Mouse (Mus musculus) lung, adult 2 months (tissue): Measurements from ENCODE around the gene Thsd4.

Source experiments
- CTCF ChIP-seq: fragments of 200-500 bp; IDR thresholded peaks from 2 replicates; pipeline ENCODE4 v1.5.1; 2011; ENCODE audit warnings: mild to moderate bottlenecking, low read length, control low read depth; ENCODE audit not compliant: insufficient read depth
- POLR2A ChIP-seq: fragments of 200-500 bp; IDR thresholded peaks from 2 replicates; pipeline ENCODE4 v1.6.1; 2011; ENCODE audit warnings: low read depth, mild to moderate bottlenecking, control low read depth, low read length, borderline replicate concordance; ENCODE audit errors: extremely low read depth

- TF ChIP-seq CTCF (no peak), POLR2A (no peak)
These were observed 329.5 kb downstream of the Thsd4 start for GRCm38 (mm10) chr9:60192321-60192720.
